Mouse (Mus musculus) cerebellum, postnatal 14 days (tissue): ENCODE data around the gene Pcif1.
"Not testable (repeated sequence)": the region's sequence is repeated elsewhere in the genome, so short reads cannot be mapped to it uniquely, and the experiment has no call there.

Source experiments
- DNase-seq, 2 experiments: peaks; one replicate each; pipeline ENCODE4 v3.0.0; 2021; ENCODE audit warnings: mixed read lengths in 2 of 2

The Pcif1 gene

GRCm38 (mm10) chr2:164866741-164867551 is 12.2 kb upstream of the Pcif1 start:
- DNase-seq = no peak

- DNase-seq = no peak
Observed at GRCm38 (mm10) chr2:164867566-164867965, 11.5 kb upstream of the Pcif1 start.

- DNase-seq = no peak
Observed at GRCm38 (mm10) chr2:164868491-164868890, 10.6 kb upstream of the Pcif1 start.

GRCm38 (mm10) chr2:164871602-164872303 is 7.4 kb upstream of the Pcif1 start:
- no peak for DNase-seq

GRCm38 (mm10) chr2:164873621-164874020 is 5.5 kb upstream of the Pcif1 start:
- no peak for DNase-seq

GRCm38 (mm10) chr2:164874239-164874769 is 4.8 kb upstream of the Pcif1 start:
- DNase-seq = peak in 1 of 2 experiments; percentile 9

- not testable (repeated sequence) for DNase-seq
Observed at GRCm38 (mm10) chr2:164875648-164876047, 3.5 kb upstream of the Pcif1 start.

GRCm38 (mm10) chr2:164877376-164878215 is 1.5 kb upstream of the Pcif1 start:
- not testable (repeated sequence) for DNase-seq

GRCm38 (mm10) chr2:164878509-164879227 is 436 bp upstream of the Pcif1 start:
- DNase-seq = peak; percentile 71 to 74

- peak; percentile 97 for DNase-seq
Observed at GRCm38 (mm10) chr2:164879568-164880277, 619 bp downstream of the Pcif1 start.

GRCm38 (mm10) chr2:164882619-164883018 is 3.5 kb downstream of the Pcif1 start:
- DNase-seq = peak in 1 of 2 experiments; percentile 11

- peak; percentile 93 to 96 for DNase-seq
Observed at GRCm38 (mm10) chr2:164885788-164886187, 6.7 kb downstream of the Pcif1 start.

GRCm38 (mm10) chr2:164886617-164887016 is 7.5 kb downstream of the Pcif1 start:
- no peak for DNase-seq

- DNase-seq = peak in 1 of 2 experiments; percentile 39
Observed at GRCm38 (mm10) chr2:164888996-164889395, 9.9 kb downstream of the Pcif1 start.

- DNase-seq = no peak
Observed at GRCm38 (mm10) chr2:164889960-164890359, 10.9 kb downstream of the Pcif1 start.

- DNase-seq = peak in 1 of 2 experiments; percentile 16
Observed at GRCm38 (mm10) chr2:164890411-164891049, 11.4 kb downstream of the Pcif1 start.

GRCm38 (mm10) chr2:164891056-164891834 is 12.1 kb downstream of the Pcif1 start:
- DNase-seq = peak in 1 of 2 experiments; percentile 26

GRCm38 (mm10) chr2:164891908-164892695 is 13.0 kb downstream of the Pcif1 start:
- peak; percentile 65 to 69 for DNase-seq

GRCm38 (mm10) chr2:164892696-164893216 is 13.7 kb downstream of the Pcif1 start:
- peak; percentile 56 to 62 for DNase-seq
